ENCODE assay signal across 25 mouse cellular contexts in genomic region chr11:70487816-70488215, GRCm38 (mm10). TPM values are rescaled to one million over a fixed set of nuclear protein-coding genes. Genes with fewer than 3 reads are reported as not detected.
DNase-seq lines count a peak whose midpoint lies in the region; ATAC-seq and TF ChIP-seq lines count a peak whose summit lies in the region.
"Had no signal": no experiment of that assay in that cellular context is flagged by ENCODE, and none has a peak within 500 bp of the region (broad histone marks: within the 10 kb centered on the region; RNA-seq: fewer than 3 reads in every experiment).

No protein-coding gene starts in this region.

- H3K9me3 ChIP-seq in intestine, embryonic 15.5 days: no peaks in the 10 kb centered on the region
- H3K9me3 ChIP-seq: embryonic facial prominence, embryonic 13.5 days; forebrain, embryonic 13.5 days; heart, embryonic 13.5 days; hindbrain, embryonic 12.5 days had no signal

- H3K27ac ChIP-seq in heart, adult 2 months: no peak overlapping the region
- H3K27ac ChIP-seq in gastrocnemius, adult 2 months: no peak overlapping the region
- H3K27ac ChIP-seq in intestine, embryonic 15.5 days: no peak overlapping the region
- H3K27ac ChIP-seq: embryonic facial prominence, embryonic 13.5 days; forebrain, embryonic 13.5 days; heart, embryonic 13.5 days; hindbrain, embryonic 12.5 days had no signal

- DNase-seq in heart, adult 11 months: peak; percentile 95
- no peak for DNase-seq in heart, adult 2 months
- peak; percentile 57 to 66 for DNase-seq in heart, postnatal 10 days
- DNase-seq in heart, postnatal 25 days (ENCODE audit: low spot score): no peak
- peak; percentile 33 for DNase-seq in gastrocnemius, adult 2 months
- DNase-seq in gastrocnemius, postnatal 25 days: peak; percentile 13
- DNase-seq in adrenal gland, adult 2 months: no peak
- DNase-seq: adrenal gland, postnatal 10 days; cerebellum, adult 11-12 months; cerebellum, adult 9-10 months; cerebellum, postnatal 25 days; forebrain, postnatal 0 days; kidney, adult 11 months; kidney, postnatal 10 days had no signal

- H3K27me3 ChIP-seq in heart, adult 2 months (ENCODE audit: control insufficient read depth, insufficient read depth, low read length): no peaks in the 10 kb centered on the region
- no peaks in the 10 kb centered on the region for H3K27me3 ChIP-seq in intestine, embryonic 15.5 days (replicated peaks)
- H3K27me3 ChIP-seq: embryonic facial prominence, embryonic 13.5 days; forebrain, embryonic 13.5 days; heart, embryonic 13.5 days; hindbrain, embryonic 12.5 days had no signal

- no peak overlapping the region for H3K9ac ChIP-seq in heart, adult 2 months (ENCODE audit: low read depth, low read length)
- no peak overlapping the region for H3K9ac ChIP-seq in intestine, embryonic 15.5 days
- H3K9ac ChIP-seq: embryonic facial prominence, embryonic 13.5 days; forebrain, embryonic 13.5 days; forebrain, postnatal 0 days; heart, embryonic 13.5 days; hindbrain, embryonic 12.5 days had no signal

- 22% methylated on average over 4 of the region's 4 CpGs for WGBS in heart, adult 2 months
- WGBS in intestine, embryonic 15.5 days: 38% methylated on average over 4 of the region's 4 CpGs

- H3K79me2 ChIP-seq in heart, adult 2 months (replicated peaks; ENCODE audit: control insufficient read depth, insufficient read depth, low read length): no peaks in the 10 kb centered on the region

- no peaks in the 10 kb centered on the region for H3K36me3 ChIP-seq in heart, adult 2 months (ENCODE audit: control insufficient read depth, insufficient read depth, low read length)
- H3K36me3 ChIP-seq in intestine, embryonic 15.5 days: no peaks in the 10 kb centered on the region
- H3K36me3 ChIP-seq: embryonic facial prominence, embryonic 13.5 days; heart, embryonic 13.5 days; hindbrain, embryonic 12.5 days had no signal

- intact Hi-C loops in heart, adult 2 months (cut with DNase I): no loop called here
- intact Hi-C loops in heart, postnatal 10 days (cut with DNase I): no loop called here
- intact Hi-C loops in heart, postnatal 25 days (cut with DNase I): no loop called here
- intact Hi-C loops in gastrocnemius, adult 2 months (cut with DNase I): no loop called here

- peaks cover 2% of the 10 kb centered on the region for H3K4me1 ChIP-seq in heart, adult 2 months (ENCODE audit: control insufficient read depth, insufficient read depth, low read length)
- H3K4me1 ChIP-seq in intestine, embryonic 15.5 days (replicated peaks): no peaks in the 10 kb centered on the region
- H3K4me1 ChIP-seq: embryonic facial prominence, embryonic 13.5 days; forebrain, embryonic 13.5 days; heart, embryonic 13.5 days; hindbrain, embryonic 12.5 days had no signal

- no peak for ATAC-seq in intestine, embryonic 15.5 days
- ATAC-seq: forebrain, embryonic 13.5 days; forebrain, postnatal 0 days; hindbrain, embryonic 16.5 days; inflammation-experienced regulatory T-cells, adult 6 months had no signal

- no peak for TF ChIP-seq POLR2A in heart, adult 2 months (IDR thresholded peaks at IDR 0.05; ENCODE audit: insufficient read depth, low read depth, low read length)

- no peak for TF ChIP-seq CTCF in heart, adult 2 months (IDR thresholded peaks at IDR 0.05)
- no peak for TF ChIP-seq CTCF in gastrocnemius, adult 2 months (IDR thresholded peaks at IDR 0.05)

- H3K4me3 ChIP-seq in heart, adult 2 months: no peak overlapping the region
- no peak overlapping the region for H3K4me3 ChIP-seq in gastrocnemius, adult 2 months
- no peak overlapping the region for H3K4me3 ChIP-seq in intestine, embryonic 15.5 days (replicated peaks)
- H3K4me3 ChIP-seq: embryonic facial prominence, embryonic 13.5 days; forebrain, embryonic 13.5 days; heart, embryonic 13.5 days; hindbrain, embryonic 12.5 days had no signal

- H3K4me2 ChIP-seq in intestine, embryonic 15.5 days (replicated peaks): no peak overlapping the region
- H3K4me2 ChIP-seq: embryonic facial prominence, embryonic 13.5 days; forebrain, embryonic 13.5 days; heart, embryonic 13.5 days; hindbrain, embryonic 12.5 days had no signal

- TF ChIP-seq EP300 in heart, adult 2 months (IDR thresholded peaks at IDR 0.05; ENCODE audit: insufficient read depth, low read depth, low read length): no peak

RNA-seq across cellular contexts. Expression of gene Tm4sf5, which starts 17.2 kb away (rescaled TPM):
- total RNA-seq in heart, adult 2 months (2021): 1 to 10 TPM; 1.2 to 1.3 TPM
- 1.5 and 2.1 TPM in 2 replicates for polyA plus RNA-seq in heart, adult 2 months (2012; rRNA removed)
- total RNA-seq in heart, postnatal 10 days (2021): 1 to 10 TPM in 1 of 2 experiments, under 1 TPM in 1; 0.89 to 1.4 TPM
- 1 to 10 TPM in 1 of 2 experiments, under 1 TPM in 1; 0.78 to 1.7 TPM for total RNA-seq in heart, postnatal 25 days (2021)
- not detected for total RNA-seq in gastrocnemius, adult 2 months (2021)
- not detected for total RNA-seq in gastrocnemius, postnatal 25 days (2021)
- 1 to 10 TPM in 1 of 2 experiments, under 1 TPM in 1; 0.52 to 1.5 TPM for total RNA-seq in adrenal gland, adult 2 months (2021)
- polyA plus RNA-seq in adrenal gland, adult 2 months (2012; rRNA removed): 0.51 TPM in 1 of 2 replicates, not detected in the other
- 179 and 192 TPM in 2 replicates for polyA plus RNA-seq in intestine, embryonic 15.5 days (2015; fragmentation: Nextera tagmentation; extraction: Ambion mirVana)
- total RNA-seq: gastrocnemius, postnatal 36 days had no signal

RNA-seq across cellular contexts. Expression of gene Vmo1, which starts 26.6 kb away (rescaled TPM):
- total RNA-seq in heart, adult 2 months (2021): not detected
- polyA plus RNA-seq in heart, adult 2 months (2012; rRNA removed): not detected in 2 replicates
- total RNA-seq in heart, postnatal 10 days (2021): not detected
- total RNA-seq in heart, postnatal 25 days (2021): not detected
- total RNA-seq in gastrocnemius, adult 2 months (2021): not detected
- not detected for total RNA-seq in gastrocnemius, postnatal 25 days (2021)
- under 1 TPM in 1 of 2 experiments, not detected in 1; 0.45 TPM for total RNA-seq in adrenal gland, adult 2 months (2021)
- not detected in 2 replicates for polyA plus RNA-seq in adrenal gland, adult 2 months (2012; rRNA removed)
- polyA plus RNA-seq in intestine, embryonic 15.5 days (2015; fragmentation: Nextera tagmentation; extraction: Ambion mirVana): 0.60 and 0.80 TPM in 2 replicates
- total RNA-seq: ES-E14; forebrain, postnatal 0 days; gastrocnemius, postnatal 36 days had no signal
- polyA plus RNA-seq: embryonic facial prominence, embryonic 13.5 days; forebrain, embryonic 13.5 days; heart, embryonic 13.5 days; hindbrain, embryonic 16.5 days; inflammation-experienced regulatory T-cells, adult 6 months had no signal

RNA-seq across cellular contexts. Expression of gene Cxcl16, which starts 28.0 kb away (rescaled TPM):
- total RNA-seq in heart, adult 2 months (2021): 1 to 10 TPM; 7.9 to 8.8 TPM
- 17.6 and 20.6 TPM in 2 replicates for polyA plus RNA-seq in heart, adult 2 months (2012; rRNA removed)
- total RNA-seq in heart, postnatal 10 days (2021): 1 to 10 TPM; 7.2 to 7.7 TPM
- 1 to 10 TPM; 8.4 to 9.4 TPM for total RNA-seq in heart, postnatal 25 days (2021)
- 1 to 10 TPM; 1.2 to 1.4 TPM for total RNA-seq in gastrocnemius, adult 2 months (2021)
- 1 to 10 TPM; 1.3 to 2.0 TPM for total RNA-seq in gastrocnemius, postnatal 25 days (2021)
- total RNA-seq in adrenal gland, adult 2 months (2021): 10 to 100 TPM in 1 of 2 experiments, 1 to 10 TPM in 1; 9.4 to 14.0 TPM
- 16.2 and 18.7 TPM in 2 replicates for polyA plus RNA-seq in adrenal gland, adult 2 months (2012; rRNA removed)
- polyA plus RNA-seq in intestine, embryonic 15.5 days (2015; fragmentation: Nextera tagmentation; extraction: Ambion mirVana): 8.6 and 10.4 TPM in 2 replicates

RNA-seq across cellular contexts. Expression of gene Zmynd15, which starts 28.6 kb away (rescaled TPM):
- 1 to 10 TPM; 1.3 to 2.9 TPM for total RNA-seq in heart, adult 2 months (2021)
- polyA plus RNA-seq in heart, adult 2 months (2012; rRNA removed): 3.2 and 3.8 TPM in 2 replicates
- 1 to 10 TPM; 1.4 to 2.1 TPM for total RNA-seq in heart, postnatal 10 days (2021)
- total RNA-seq in heart, postnatal 25 days (2021): 1 to 10 TPM; 2.3 to 2.7 TPM
- total RNA-seq in gastrocnemius, adult 2 months (2021): under 1 TPM in 1 of 2 experiments, not detected in 1; 0.75 TPM
- under 1 TPM; 0.38 to 0.97 TPM for total RNA-seq in gastrocnemius, postnatal 25 days (2021)
- total RNA-seq in adrenal gland, adult 2 months (2021): 1 to 10 TPM; 1.2 to 1.5 TPM
- polyA plus RNA-seq in adrenal gland, adult 2 months (2012; rRNA removed): 4.6 and 5.3 TPM in 2 replicates
- 0.78 and 1.2 TPM in 2 replicates for polyA plus RNA-seq in intestine, embryonic 15.5 days (2015; fragmentation: Nextera tagmentation; extraction: Ambion mirVana)
- polyA plus RNA-seq: inflammation-experienced regulatory T-cells, adult 6 months had no signal

RNA-seq across cellular contexts. Expression of gene Gltpd2, which starts 31.2 kb away (rescaled TPM):
- not detected for total RNA-seq in heart, adult 2 months (2021)
- polyA plus RNA-seq in heart, adult 2 months (2012; rRNA removed): not detected in 2 replicates
- total RNA-seq in heart, postnatal 10 days (2021): not detected
- total RNA-seq in heart, postnatal 25 days (2021): not detected
- not detected for total RNA-seq in gastrocnemius, adult 2 months (2021)
- total RNA-seq in gastrocnemius, postnatal 25 days (2021): not detected
- total RNA-seq in adrenal gland, adult 2 months (2021): under 1 TPM in 1 of 2 experiments, not detected in 1; 0.23 TPM
- polyA plus RNA-seq in adrenal gland, adult 2 months (2012; rRNA removed): 0.22 and 0.31 TPM in 2 replicates
- 1.5 and 2.2 TPM in 2 replicates for polyA plus RNA-seq in intestine, embryonic 15.5 days (2015; fragmentation: Nextera tagmentation; extraction: Ambion mirVana)
- total RNA-seq: forebrain, postnatal 0 days; gastrocnemius, postnatal 36 days had no signal
- polyA plus RNA-seq: cortical plate, adult 2 months; embryonic facial prominence, embryonic 13.5 days; forebrain, embryonic 13.5 days; heart, postnatal 0 days; inflammation-experienced regulatory T-cells, adult 6 months had no signal

Comparison
In these comparisons a context has a peak if more than half of its experiments do, and no peak if none do; other contexts are left out.
1. DNase-seq: peak in heart, adult 11 months (single experiment), heart, postnatal 10 days (2 of 2), gastrocnemius, adult 2 months (single experiment) and gastrocnemius, postnatal 25 days (single experiment); none in heart, adult 2 months (0 of 2), heart, postnatal 25 days (single experiment) and adrenal gland, adult 2 months (single experiment).